Mouse (Mus musculus) MEL-GATA-1-ER (cell line): ENCODE data around the gene Apopt1.
"Not testable (repeated sequence)": the region's sequence is repeated elsewhere in the genome, so short reads cannot be mapped to it uniquely, and the experiment has no call there.

ENCODE experiments used
- DNase-seq: peaks from one replicate; pipeline ENCODE4 v3.0.0-alpha.2; 2012; ENCODE audit warnings: low read depth; ENCODE audit errors: extremely low read depth

The Apopt1 gene

GRCm38 (mm10) chr12:111705186-111705973 is 7.7 kb upstream of the Apopt1 start:
- DNase-seq, result no peak

GRCm38 (mm10) chr12:111708181-111708580 is 4.9 kb upstream of the Apopt1 start:
- DNase-seq, result no peak

- no peak for DNase-seq
Measured at GRCm38 (mm10) chr12:111710091-111710490, 3.0 kb upstream of the Apopt1 start.

- no peak for DNase-seq
Measured at GRCm38 (mm10) chr12:111712476-111712875, 585 bp upstream of the Apopt1 start.

- not testable (repeated sequence) for DNase-seq
Measured at GRCm38 (mm10) chr12:111713880-111714279, 819 bp downstream of the Apopt1 start.

GRCm38 (mm10) chr12:111716505-111716904 is 3.4 kb downstream of the Apopt1 start:
- DNase-seq, result no peak

GRCm38 (mm10) chr12:111718656-111719055 is 5.6 kb downstream of the Apopt1 start:
- DNase-seq, result no peak

- no peak for DNase-seq
Measured at GRCm38 (mm10) chr12:111720222-111720621, 7.2 kb downstream of the Apopt1 start.

GRCm38 (mm10) chr12:111722654-111723053 is 9.6 kb downstream of the Apopt1 start:
- DNase-seq, result no peak

GRCm38 (mm10) chr12:111724638-111725337 is 11.7 kb downstream of the Apopt1 start:
- DNase-seq, result no peak

GRCm38 (mm10) chr12:111725338-111726121 is 12.5 kb downstream of the Apopt1 start:
- no peak for DNase-seq

GRCm38 (mm10) chr12:111726122-111726463 is 13.0 kb downstream of the Apopt1 start:
- no peak for DNase-seq

- DNase-seq, result no peak
Measured at GRCm38 (mm10) chr12:111727956-111728355, 14.9 kb downstream of the Apopt1 start.

GRCm38 (mm10) chr12:111731822-111732807 is 19.1 kb downstream of the Apopt1 start:
- peak; percentile 53 for DNase-seq

- DNase-seq, result no peak
Measured at GRCm38 (mm10) chr12:111732921-111733320, 19.9 kb downstream of the Apopt1 start.

GRCm38 (mm10) chr12:111734912-111735311 is 21.9 kb downstream of the Apopt1 start:
- no peak for DNase-seq

GRCm38 (mm10) chr12:111736676-111737075 is 23.6 kb downstream of the Apopt1 start:
- not testable (repeated sequence) for DNase-seq

- DNase-seq, result no peak
Measured at GRCm38 (mm10) chr12:111737370-111737769, 24.3 kb downstream of the Apopt1 start.

GRCm38 (mm10) chr12:111738754-111739153 is 25.7 kb downstream of the Apopt1 start:
- no peak for DNase-seq

GRCm38 (mm10) chr12:111741338-111741737 is 28.3 kb downstream of the Apopt1 start:
- DNase-seq, result no peak

- DNase-seq, result no peak
Measured at GRCm38 (mm10) chr12:111743419-111743818, 30.4 kb downstream of the Apopt1 start.
